Mouse (Mus musculus) limb, embryonic 12.5 days (tissue): ENCODE measurements around the gene Tbc1d19. TPM values are rescaled to one million over a fixed set of nuclear protein-coding genes. Genes with fewer than 3 reads are reported as not detected.

Experiments
- ATAC-seq: fragments of 200-750 bp; cut with Nextera tagmentation; 2 replicates; pipeline ENCODE4 v1.8.0; 2017; ENCODE audit warnings: low read depth, moderate TSS enrichment; ENCODE audit not compliant: insufficient number of reproducible peaks, insufficient read depth, low FRiP score, low TSS enrichment
- H3K27ac ChIP-seq: fragments of 300-500 bp; sonication (generic); 2 replicates; pipeline ENCODE4 v1.5.1; 2016; ENCODE audit warnings: mild to moderate bottlenecking, moderate library complexity
- H3K27me3 ChIP-seq: fragments of 300-500 bp; sonication (generic); 2 replicates; pipeline ENCODE4 v1.6.1; 2016; ENCODE audit warnings: mild to moderate bottlenecking, moderate library complexity
- H3K36me3 ChIP-seq: fragments of 300-500 bp; sonication (generic); 2 replicates; pipeline ENCODE4 v1.6.1; 2016; ENCODE audit warnings: mild to moderate bottlenecking, moderate library complexity
- H3K4me1 ChIP-seq: fragments of 300-500 bp; sonication (generic); replicated peaks from 2 replicates; pipeline ENCODE4 v1.6.1; 2016
- H3K4me2 ChIP-seq: fragments of 300-500 bp; sonication (generic); 2 replicates; pipeline ENCODE4 v1.6.1; 2016; ENCODE audit warnings: mild to moderate bottlenecking, moderate library complexity
- H3K4me3 ChIP-seq: fragments of 300-500 bp; sonication (generic); replicated peaks from 2 replicates; pipeline ENCODE4 v1.5.1; 2016; ENCODE audit warnings: mild to moderate bottlenecking
- H3K9ac ChIP-seq: fragments of 300-500 bp; sonication (generic); replicated peaks from 2 replicates; pipeline ENCODE4 v1.6.1; 2016; ENCODE audit warnings: mild to moderate bottlenecking, moderate library complexity
- H3K9me3 ChIP-seq: fragments of 300-500 bp; sonication (generic); 2 replicates; pipeline ENCODE4 v1.6.1; 2016; ENCODE audit warnings: mild to moderate bottlenecking, moderate library complexity
- WGBS: fragments of 180-500 bp; shearing (Covaris S2); methylation state at CpG from one replicate; pipeline ENCODE4 v1.1.7; 2016; 5-methylcytosine and 5-hydroxymethylcytosine counted together
- polyA plus RNA-seq: library from polyadenylated mRNA; unstranded; fragments of >200 nt; fragmentation: Nextera tagmentation; extraction: Ambion mirVana; gene quantifications from 2 replicates; pipeline ENCODE4 v1.2.1, GENCODE M21; 2016

Gene Tbc1d19
- polyA plus RNA-seq, 1 experiment from 2014 or later, result 45.8 TPM

GRCm38 (mm10) chr5:53934040-53934439 lies 124.6 kb downstream of the Tbc1d19 start:
- Histone ChIP-seq H3K9ac (no peak overlapping the region), H3K27ac (no peak overlapping the region), H3K36me3 (no peaks in the 10 kb centered on the region), H3K27me3 (no peaks in the 10 kb centered on the region; the same call in 1 of the 2 replicates), H3K9me3 (no peaks in the 10 kb centered on the region), H3K4me1 (0 out of 2 replicates have a peak, but pooled peaks cover 3% of the 10 kb centered on the region), H3K4me2 (no peak overlapping the region), H3K4me3 (no peak overlapping the region)
- 92% methylated on average over 2 of the region's 2 CpGs for WGBS
- no peak for ATAC-seq

GRCm38 (mm10) chr5:53934826-53935225 lies 125.4 kb downstream of the Tbc1d19 start:
- H3K27me3 ChIP-seq, result no peaks in the 10 kb centered on the region; the same call in 1 of the 2 replicates
- ATAC-seq, result no peak

GRCm38 (mm10) chr5:53937187-53937586 lies 127.8 kb downstream of the Tbc1d19 start:
- 96% methylated on average over 4 of the region's 4 CpGs for WGBS
- Histone ChIP-seq H3K4me2 (no peak overlapping the region), H3K4me3 (no peak overlapping the region), H3K27ac (no peak overlapping the region), H3K4me1 (no peaks in the 10 kb centered on the region), H3K27me3 (no peaks in the 10 kb centered on the region; the same call in 1 of the 2 replicates), H3K36me3 (no peaks in the 10 kb centered on the region), H3K9ac (no peak overlapping the region), H3K9me3 (no peaks in the 10 kb centered on the region)
- ATAC-seq, result no peak

More at GRCm38 (mm10) chr5:53934826-53935225, 125.4 kb downstream of the Tbc1d19 start:
- H3K36me3 ChIP-seq, result no peaks in the 10 kb centered on the region
- no peak overlapping the region for H3K4me3 ChIP-seq
- no peak overlapping the region for H3K9ac ChIP-seq
- no peaks in the 10 kb centered on the region for H3K4me1 ChIP-seq
- 83% methylated on average over 1 of the region's 1 CpGs for WGBS
- no peak overlapping the region for H3K27ac ChIP-seq
- no peak overlapping the region for H3K4me2 ChIP-seq
- no peaks in the 10 kb centered on the region for H3K9me3 ChIP-seq

- Histone ChIP-seq H3K4me2 (no peak overlapping the region), H3K9ac (no peak overlapping the region), H3K4me3 (no peak overlapping the region), H3K9me3 (no peaks in the 10 kb centered on the region), H3K4me1 (no peaks in the 10 kb centered on the region), H3K27ac (no peak overlapping the region), H3K36me3 (no peaks in the 10 kb centered on the region), H3K27me3 (peaks cover 6% of the 10 kb centered on the region)
- 85% methylated on average over 7 of the region's 7 CpGs for WGBS
- ATAC-seq, result no peak
These were observed 129.6 kb downstream of the Tbc1d19 start for GRCm38 (mm10) chr5:53939026-53939425.

- no peak for ATAC-seq
- 55% methylated on average over 11 of the region's 11 CpGs for WGBS
- Histone ChIP-seq H3K4me2 (no peak overlapping the region), H3K27ac (no peak overlapping the region), H3K9me3 (no peaks in the 10 kb centered on the region), H3K4me1 (no peaks in the 10 kb centered on the region), H3K4me3 (no peak overlapping the region), H3K27me3 (peaks cover 6% of the 10 kb centered on the region), H3K9ac (no peak overlapping the region), H3K36me3 (no peaks in the 10 kb centered on the region)
These were observed 132.1 kb downstream of the Tbc1d19 start for GRCm38 (mm10) chr5:53941322-53942024.

- Histone ChIP-seq H3K4me1 (peaks cover under 1% of the 10 kb centered on the region; the same call in 1 of the 2 replicates), H3K36me3 (no peaks in the 10 kb centered on the region), H3K4me3 (no peak overlapping the region), H3K9me3 (no peaks in the 10 kb centered on the region), H3K27me3 (peaks cover 6% of the 10 kb centered on the region), H3K27ac (no peak overlapping the region), H3K4me2 (no peak overlapping the region), H3K9ac (no peak overlapping the region)
- WGBS, result 64% methylated on average over 4 of the region's 4 CpGs
- ATAC-seq, result no peak
These were observed 132.9 kb downstream of the Tbc1d19 start for GRCm38 (mm10) chr5:53942332-53942731.

GRCm38 (mm10) chr5:53943321-53943857 lies 134.0 kb downstream of the Tbc1d19 start:
- no peaks in the 10 kb centered on the region for H3K9me3 ChIP-seq
- no peak overlapping the region for H3K27ac ChIP-seq
- H3K4me3 ChIP-seq, result no peak overlapping the region
- H3K27me3 ChIP-seq, result peaks cover 6% of the 10 kb centered on the region
- no peak overlapping the region for H3K4me2 ChIP-seq
- ATAC-seq, result no peak
- H3K36me3 ChIP-seq, result no peaks in the 10 kb centered on the region
- H3K4me1 ChIP-seq, result peaks cover 7% of the 10 kb centered on the region
- 84% methylated on average over 11 of the region's 11 CpGs for WGBS
- H3K9ac ChIP-seq, result no peak overlapping the region

GRCm38 (mm10) chr5:53946747-53947146 lies 137.3 kb downstream of the Tbc1d19 start:
- Histone ChIP-seq H3K4me1 (peaks cover 12% of the 10 kb centered on the region), H3K27ac (no peak overlapping the region), H3K9ac (no peak overlapping the region), H3K9me3 (no peaks in the 10 kb centered on the region), H3K27me3 (peaks cover 6% of the 10 kb centered on the region), H3K4me3 (no peak overlapping the region), H3K36me3 (no peaks in the 10 kb centered on the region), H3K4me2 (no peak overlapping the region)
- WGBS, result 83% methylated on average over 8 of the region's 8 CpGs
- no peak for ATAC-seq

GRCm38 (mm10) chr5:53947549-53948183 lies 138.3 kb downstream of the Tbc1d19 start:
- Histone ChIP-seq H3K4me3 (no peak overlapping the region), H3K27me3 (peaks cover 3% of the 10 kb centered on the region; the same call in 1 of the 2 replicates), H3K9me3 (no peaks in the 10 kb centered on the region), H3K27ac (no peak overlapping the region), H3K9ac (no peak overlapping the region), H3K36me3 (no peaks in the 10 kb centered on the region), H3K4me1 (peaks cover 12% of the 10 kb centered on the region), H3K4me2 (no peak overlapping the region)
- 36% methylated on average over 9 of the region's 9 CpGs for WGBS
- peak; percentile 48; the same call in 1 of the 2 replicates for ATAC-seq

- no peaks in the 10 kb centered on the region for H3K36me3 ChIP-seq
- no peak for ATAC-seq
- H3K4me2 ChIP-seq, result no peak overlapping the region
- no peaks in the 10 kb centered on the region for H3K9me3 ChIP-seq
- H3K27me3 ChIP-seq, result no peaks in the 10 kb centered on the region
- peaks cover 12% of the 10 kb centered on the region for H3K4me1 ChIP-seq
- 87% methylated on average over 8 of the region's 8 CpGs for WGBS
- no peak overlapping the region for H3K27ac ChIP-seq
- H3K4me3 ChIP-seq, result no peak overlapping the region
- no peak overlapping the region for H3K9ac ChIP-seq
These were observed 139.3 kb downstream of the Tbc1d19 start for GRCm38 (mm10) chr5:53948606-53949266.

GRCm38 (mm10) chr5:53950189-53950588 lies 140.8 kb downstream of the Tbc1d19 start:
- H3K4me2 ChIP-seq, result no peak overlapping the region
- no peak for ATAC-seq
- H3K4me3 ChIP-seq, result no peak overlapping the region

More at GRCm38 (mm10) chr5:53950189-53950588, 140.8 kb downstream of the Tbc1d19 start:
- 0 out of 2 replicates have a peak, but pooled peaks cover 2% of the 10 kb centered on the region for H3K9me3 ChIP-seq
- no peak overlapping the region for H3K9ac ChIP-seq
- peaks cover 12% of the 10 kb centered on the region for H3K4me1 ChIP-seq
- WGBS, result 49% methylated on average over 7 of the region's 7 CpGs
- no peaks in the 10 kb centered on the region for H3K36me3 ChIP-seq
- no peak overlapping the region for H3K27ac ChIP-seq
- H3K27me3 ChIP-seq, result no peaks in the 10 kb centered on the region
